16 mouse cellular contexts compared by ENCODE assay signal in the genomic region with DNA sequence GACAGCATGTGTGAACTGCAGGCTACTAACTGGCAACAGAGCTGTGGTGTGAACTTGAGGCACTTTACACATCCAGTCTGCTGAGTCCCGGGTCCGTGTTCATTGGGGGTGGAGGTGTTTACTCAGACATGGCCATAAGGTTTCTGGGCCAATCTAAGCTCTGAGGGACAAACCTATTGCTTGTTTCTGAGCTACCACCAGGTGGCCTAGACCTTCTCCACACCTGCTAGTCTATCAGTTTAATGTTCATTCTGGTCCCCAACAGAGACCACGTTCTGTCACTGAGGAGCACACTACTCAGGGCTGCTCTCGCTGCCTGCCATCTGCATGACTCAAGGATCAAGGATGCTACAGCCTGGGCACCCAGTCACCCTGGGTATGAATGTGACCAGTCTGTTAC. TPM values are rescaled to one million over a fixed set of nuclear protein-coding genes. Genes with fewer than 3 reads are reported as not detected.
DNase-seq lines count a peak whose midpoint lies in the region; ATAC-seq and TF ChIP-seq lines count a peak whose summit lies in the region.
"Had no signal": no experiment of that assay in that cellular context is flagged by ENCODE, and none has a peak within 500 bp of the region (broad histone marks: within the 10 kb centered on the region; RNA-seq: fewer than 3 reads in every experiment).

No protein-coding gene starts in this region.

- H3K9me3 ChIP-seq in kidney, postnatal 0 days (replicated peaks; ENCODE audit: low read length): no peaks in the 10 kb centered on the region
- H3K9me3 ChIP-seq: embryonic facial prominence, embryonic 15.5 days; hindbrain, embryonic 10.5 days had no signal

- no peak overlapping the region for H3K27ac ChIP-seq in kidney, postnatal 0 days
- no peak overlapping the region for H3K27ac ChIP-seq in cortical plate, adult 2 months (ENCODE audit: insufficient read depth, low read length)
- H3K27ac ChIP-seq: embryonic facial prominence, embryonic 15.5 days; hindbrain, embryonic 10.5 days had no signal

- TF ChIP-seq CTCF in kidney, postnatal 0 days (IDR thresholded peaks at IDR 0.05; ENCODE audit: low read depth): peak; percentile 52
- TF ChIP-seq CTCF in cortical plate, adult 2 months (IDR thresholded peaks at IDR 0.05; ENCODE audit: extremely low read depth, insufficient read depth, low read length): 0 out of 2 replicates have a peak, but pooled peaks have one; percentile 1

- 49% methylated on average over 4 of the region's 4 CpGs for WGBS in kidney, postnatal 0 days

- H3K36me3 ChIP-seq in kidney, postnatal 0 days (ENCODE audit: insufficient read depth, low read length): peaks cover 24% of the 10 kb centered on the region

- peak; percentile 56 for DNase-seq in CD4-positive, CD25-positive, alpha-beta regulatory T cell, adult 2 months (ENCODE audit: low read depth, low spot score)
- DNase-seq in kidney, postnatal 0 days (ENCODE audit: low spot score): peak; percentile 51
- DNase-seq in kidney, adult 9 months: no peak
- peak; percentile 17 for DNase-seq in 3T3-L1 (ENCODE audit: low read depth, low spot score)
- no peak for DNase-seq in adrenal gland, adult 18-20 months (ENCODE audit: low spot score in 2 of 2)
- DNase-seq: cerebellum, postnatal 25 days; heart, adult 18-20 months; kidney, postnatal 14 days; lung, postnatal 14 days had no signal

- H3K27me3 ChIP-seq in kidney, postnatal 0 days (ENCODE audit: insufficient read depth, low read length): no peaks in the 10 kb centered on the region
- H3K27me3 ChIP-seq: embryonic facial prominence, embryonic 15.5 days had no signal

- H3K4me3 ChIP-seq in kidney, postnatal 0 days (replicated peaks; ENCODE audit: low read depth, low read length): no peak overlapping the region
- no peak overlapping the region for H3K4me3 ChIP-seq in cortical plate, adult 2 months (ENCODE audit: insufficient read depth, low read length)
- H3K4me3 ChIP-seq: embryonic facial prominence, embryonic 15.5 days; hindbrain, embryonic 10.5 days had no signal

- ATAC-seq in CD4-positive, CD25-positive, alpha-beta regulatory T cell, adult 4 months: no peak
- ATAC-seq in kidney, postnatal 0 days (replicated peaks; ENCODE audit: low FRiP score, low read depth): no peak
- ATAC-seq in granulocyte monocyte progenitor cell, adult 5-6 weeks (replicated peaks; ENCODE audit: poor library complexity, severe bottlenecking): no peak
- ATAC-seq: forebrain, embryonic 16.5 days had no signal

- no peak overlapping the region for H3K4me2 ChIP-seq in kidney, postnatal 0 days (ENCODE audit: low read length)
- H3K4me2 ChIP-seq: embryonic facial prominence, embryonic 15.5 days had no signal

- H3K9ac ChIP-seq in kidney, postnatal 0 days (ENCODE audit: low read depth, low read length): no peak overlapping the region
- H3K9ac ChIP-seq: embryonic facial prominence, embryonic 15.5 days had no signal

- TF ChIP-seq POLR2A in cortical plate, adult 2 months (IDR thresholded peaks at IDR 0.05; ENCODE audit: extremely low read depth, insufficient read depth, low read length): no peak

- H3K4me1 ChIP-seq in kidney, postnatal 0 days (replicated peaks; ENCODE audit: insufficient read depth, low read length): 0 out of 2 replicates have a peak, but pooled peaks cover 6% of the 10 kb centered on the region
- H3K4me1 ChIP-seq in cortical plate, adult 2 months (ENCODE audit: control insufficient read depth, insufficient read depth, low read length): peaks cover 2% of the 10 kb centered on the region; the same call in 1 of the 2 replicates

RNA-seq across cellular contexts. Expression of gene Rnf187, which starts 7.1 kb away (rescaled TPM):
- 10 to 100 TPM in 1 of 2 experiments, 1 to 10 TPM in 1; 10.0 to 18.7 TPM for polyA plus RNA-seq in CD4-positive, CD25-positive, alpha-beta regulatory T cell, adult 4 months (2017; shearing (Covaris generic))
- polyA plus RNA-seq in kidney, postnatal 0 days (2015; fragmentation: Nextera tagmentation; extraction: Ambion mirVana): 238 and 249 TPM in 2 replicates
- 567 and 588 TPM in 2 replicates for polyA plus RNA-seq in cortical plate, adult 2 months (2012; rRNA removed)
- 78.6 and 79.3 TPM in 2 replicates for total RNA-seq in granulocyte monocyte progenitor cell, adult 5-6 weeks (2014; fragmentation: Nextera tagmentation)
- 60.0 and 82.2 TPM in 2 replicates for total RNA-seq in granulocyte monocyte progenitor cell, adult 5-6 weeks (2017)
- total RNA-seq in adrenal gland, adult 18-20 months (2021): 100 to 1,000 TPM; 171 to 177 TPM

RNA-seq across cellular contexts. Expression of gene Btnl10, which starts 13.9 kb away (rescaled TPM):
- not detected for polyA plus RNA-seq in CD4-positive, CD25-positive, alpha-beta regulatory T cell, adult 4 months (2017; shearing (Covaris generic))
- polyA plus RNA-seq in kidney, postnatal 0 days (2015; fragmentation: Nextera tagmentation; extraction: Ambion mirVana): 0.16 TPM in 1 of 2 replicates, not detected in the other
- not detected in 2 replicates for polyA plus RNA-seq in cortical plate, adult 2 months (2012; rRNA removed)
- not detected in 2 replicates for total RNA-seq in granulocyte monocyte progenitor cell, adult 5-6 weeks (2014; fragmentation: Nextera tagmentation)
- 0.13 TPM in 1 of 2 replicates, not detected in the other for total RNA-seq in granulocyte monocyte progenitor cell, adult 5-6 weeks (2017)
- not detected for total RNA-seq in adrenal gland, adult 18-20 months (2021)
- total RNA-seq: heart, adult 18-20 months; left cerebral cortex, postnatal 14 days had no signal
- polyA plus RNA-seq: embryonic facial prominence, embryonic 15.5 days; forebrain, embryonic 16.5 days had no signal

RNA-seq across cellular contexts. Expression of gene Hist3h2ba, which starts 17.1 kb away (rescaled TPM):
- polyA plus RNA-seq in CD4-positive, CD25-positive, alpha-beta regulatory T cell, adult 4 months (2017; shearing (Covaris generic)): 1 to 10 TPM; 4.9 to 6.6 TPM
- polyA plus RNA-seq in kidney, postnatal 0 days (2015; fragmentation: Nextera tagmentation; extraction: Ambion mirVana): 43.9 and 45.8 TPM in 2 replicates
- 101 and 112 TPM in 2 replicates for polyA plus RNA-seq in cortical plate, adult 2 months (2012; rRNA removed)
- not detected in 2 replicates for total RNA-seq in granulocyte monocyte progenitor cell, adult 5-6 weeks (2014; fragmentation: Nextera tagmentation)
- total RNA-seq in granulocyte monocyte progenitor cell, adult 5-6 weeks (2017): 1.5 and 2.3 TPM in 2 replicates
- 1 to 10 TPM; 5.8 to 6.0 TPM for total RNA-seq in adrenal gland, adult 18-20 months (2021)

RNA-seq across cellular contexts. Expression of gene Hist3h2a, which starts 22.9 kb away (rescaled TPM):
- polyA plus RNA-seq in CD4-positive, CD25-positive, alpha-beta regulatory T cell, adult 4 months (2017; shearing (Covaris generic)): 10 to 100 TPM in 1 of 2 experiments, 1 to 10 TPM in 1; 9.6 to 10.3 TPM
- polyA plus RNA-seq in kidney, postnatal 0 days (2015; fragmentation: Nextera tagmentation; extraction: Ambion mirVana): 40.9 and 41.2 TPM in 2 replicates
- 40.1 and 42.8 TPM in 2 replicates for polyA plus RNA-seq in cortical plate, adult 2 months (2012; rRNA removed)
- 9.3 and 14.0 TPM in 2 replicates for total RNA-seq in granulocyte monocyte progenitor cell, adult 5-6 weeks (2014; fragmentation: Nextera tagmentation)
- total RNA-seq in granulocyte monocyte progenitor cell, adult 5-6 weeks (2017): 234 and 237 TPM in 2 replicates
- total RNA-seq in adrenal gland, adult 18-20 months (2021): 10 to 100 TPM; 13.3 to 17.6 TPM

RNA-seq across cellular contexts. Expression of gene Trim17, which starts 22.9 kb away (rescaled TPM):
- under 1 TPM; 0.28 to 0.46 TPM for polyA plus RNA-seq in CD4-positive, CD25-positive, alpha-beta regulatory T cell, adult 4 months (2017; shearing (Covaris generic))
- 0.32 and 0.37 TPM in 2 replicates for polyA plus RNA-seq in kidney, postnatal 0 days (2015; fragmentation: Nextera tagmentation; extraction: Ambion mirVana)
- 6.6 and 7.4 TPM in 2 replicates for polyA plus RNA-seq in cortical plate, adult 2 months (2012; rRNA removed)
- not detected in 2 replicates for total RNA-seq in granulocyte monocyte progenitor cell, adult 5-6 weeks (2014; fragmentation: Nextera tagmentation)
- 0.13 TPM in 1 of 2 replicates, not detected in the other for total RNA-seq in granulocyte monocyte progenitor cell, adult 5-6 weeks (2017)
- under 1 TPM; 0.06 to 0.10 TPM for total RNA-seq in adrenal gland, adult 18-20 months (2021)

Comparison
In these comparisons a context has a peak if more than half of its experiments do, and no peak if none do; other contexts are left out.
1. DNase-seq: peak in CD4-positive, CD25-positive, alpha-beta regulatory T cell, adult 2 months (single experiment), kidney, postnatal 0 days (single experiment) and 3T3-L1 (single experiment); none in kidney, adult 9 months (single experiment) and adrenal gland, adult 18-20 months (0 of 2).
2. RNA of gene Rnf187, which starts 7.1 kb away (polyA plus RNA-seq): 567 to 588 TPM in cortical plate, adult 2 months and 238 to 249 TPM in kidney, postnatal 0 days; 10.0 to 18.7 TPM in CD4-positive, CD25-positive, alpha-beta regulatory T cell, adult 4 months; every median in the first group is over 10 times any median in the second.